Mouse (Mus musculus) forebrain, embryonic 11.5 days (tissue): ENCODE results near the gene E4f1. TPM values are rescaled to one million over a fixed set of nuclear protein-coding genes. Genes with fewer than 3 reads are reported as not detected.
A peak's percentile ranks its signal among the peaks of the same experiment; 100 is the strongest.

Source experiments
- ATAC-seq: fragments of 200-750 bp; cut with Nextera tagmentation; replicated peaks from 2 replicates; pipeline ENCODE4 v1.8.0; 2017; ENCODE audit warnings: moderate TSS enrichment; ENCODE audit not compliant: low FRiP score
- DNase-seq: peaks from one replicate; pipeline ENCODE4 v3.0.0-alpha.2; 2017; ENCODE audit warnings: low spot score
- H3K27ac ChIP-seq: fragments of 300-500 bp; sonication (generic); 2 replicates; pipeline ENCODE4 v1.5.1; 2014; ENCODE audit warnings: low read depth, low read length
- H3K27me3 ChIP-seq: fragments of 300-500 bp; sonication (generic); 2 replicates; pipeline ENCODE4 v1.6.1; 2014; ENCODE audit warnings: mild to moderate bottlenecking, low read length, mixed read lengths; ENCODE audit not compliant: control insufficient read depth, insufficient read depth
- H3K36me3 ChIP-seq: fragments of 300-500 bp; sonication (generic); 2 replicates; pipeline ENCODE4 v1.6.1; 2014; ENCODE audit warnings: mild to moderate bottlenecking, low read length, moderate library complexity, mixed read lengths; ENCODE audit not compliant: control insufficient read depth, insufficient read depth
- H3K4me1 ChIP-seq: fragments of 300-500 bp; sonication (generic); replicated peaks from 2 replicates; pipeline ENCODE4 v1.6.1; 2014; ENCODE audit warnings: low read length, mixed read lengths; ENCODE audit not compliant: control insufficient read depth, insufficient read depth
- H3K4me2 ChIP-seq: fragments of 300-500 bp; sonication (generic); 2 replicates; pipeline ENCODE4 v1.6.1; 2014; ENCODE audit warnings: low read depth, mild to moderate bottlenecking, low read length, moderate library complexity, mixed read lengths; ENCODE audit not compliant: severe bottlenecking
- H3K4me3 ChIP-seq: fragments of 300-500 bp; sonication (generic); 2 replicates; pipeline ENCODE4 v1.5.1; 2014; ENCODE audit warnings: low read depth, low read length
- H3K9ac ChIP-seq: fragments of 300-500 bp; sonication (generic); 2 replicates; pipeline ENCODE4 v1.6.1; 2014; ENCODE audit warnings: low read length
- H3K9me3 ChIP-seq: fragments of 300-500 bp; sonication (generic); 2 replicates; pipeline ENCODE4 v1.6.1; 2016; ENCODE audit warnings: low read length, mixed read lengths; ENCODE audit not compliant: control insufficient read depth
- WGBS: fragments of 180-500 bp; shearing (Covaris S2); extraction: QIAGEN DNeasy Blood & Tissue Kit; methylation state at CpG from one replicate; pipeline ENCODE4 v1.1.7; 2014; 5-methylcytosine and 5-hydroxymethylcytosine counted together
- polyA plus RNA-seq: library from polyadenylated mRNA; unstranded; fragments of >200 nt; fragmentation: Nextera tagmentation; extraction: Ambion mirVana; gene quantifications from 2 replicates; pipeline ENCODE4 v1.2.1, GENCODE M21; 2014

Gene E4f1
- polyA plus RNA-seq, 1 experiment from 2014 or later: 31.4 TPM

- H3K4me2 ChIP-seq: no peak overlapping the region
- no peaks in the 10 kb centered on the region; the same call in 1 of the 2 replicates for H3K36me3 ChIP-seq
- DNase-seq: no peak
Observed at GRCm38 (mm10) chr17:24504085-24504484, 34.0 kb upstream of the E4f1 start.

GRCm38 (mm10) chr17:24502208-24502607 is 32.1 kb upstream of the E4f1 start:
- 35% methylated on average over 11 of the region's 11 CpGs for WGBS
- no peaks in the 10 kb centered on the region for H3K9me3 ChIP-seq
- no peak overlapping the region for H3K4me2 ChIP-seq
- ATAC-seq (no peak), DNase-seq (no peak)
- no peak overlapping the region for H3K27ac ChIP-seq
- H3K36me3 ChIP-seq: no peaks in the 10 kb centered on the region
- no peak overlapping the region for H3K9ac ChIP-seq
- H3K27me3 ChIP-seq: no peaks in the 10 kb centered on the region
- no peak overlapping the region for H3K4me3 ChIP-seq
- no peaks in the 10 kb centered on the region for H3K4me1 ChIP-seq

More at GRCm38 (mm10) chr17:24504085-24504484, 34.0 kb upstream of the E4f1 start:
- 94% methylated on average over 10 of the region's 10 CpGs for WGBS
- no peak for ATAC-seq
- Histone ChIP-seq H3K4me3 (no peak overlapping the region), H3K9ac (no peak overlapping the region), H3K4me1 (no peaks in the 10 kb centered on the region), H3K27ac (no peak overlapping the region), H3K9me3 (no peaks in the 10 kb centered on the region), H3K27me3 (no peaks in the 10 kb centered on the region)

- no peaks in the 10 kb centered on the region for H3K27me3 ChIP-seq
- 87% methylated on average over 1 of the region's 1 CpGs for WGBS
- H3K4me1 ChIP-seq: no peaks in the 10 kb centered on the region
- no peak overlapping the region for H3K9ac ChIP-seq
- no peak overlapping the region for H3K4me2 ChIP-seq
- H3K27ac ChIP-seq: no peak overlapping the region
- H3K9me3 ChIP-seq: no peaks in the 10 kb centered on the region
- H3K4me3 ChIP-seq: no peak overlapping the region
- ATAC-seq: no peak
- H3K36me3 ChIP-seq: no peaks in the 10 kb centered on the region
- DNase-seq: no peak
Observed at GRCm38 (mm10) chr17:24496026-24496425, 25.9 kb upstream of the E4f1 start.

- H3K4me1 ChIP-seq: no peaks in the 10 kb centered on the region; the same call in 1 of the 2 replicates
- H3K27me3 ChIP-seq: no peaks in the 10 kb centered on the region
- DNase-seq: no peak
- H3K9ac ChIP-seq: no peak overlapping the region
- H3K4me3 ChIP-seq: no peak overlapping the region
- ATAC-seq: no peak
- no peaks in the 10 kb centered on the region for H3K9me3 ChIP-seq
- no peak overlapping the region for H3K27ac ChIP-seq
- H3K4me2 ChIP-seq: no peak overlapping the region
- no peaks in the 10 kb centered on the region for H3K36me3 ChIP-seq
- 86% methylated on average over 3 of the region's 3 CpGs for WGBS
Observed at GRCm38 (mm10) chr17:24495443-24495842, 25.3 kb upstream of the E4f1 start.

GRCm38 (mm10) chr17:24494627-24495335 is 24.7 kb upstream of the E4f1 start:
- WGBS: 42% methylated on average over 2 of the region's 2 CpGs
- no peaks in the 10 kb centered on the region for H3K36me3 ChIP-seq
- H3K27ac ChIP-seq: no peak overlapping the region
- peaks cover 6% of the 10 kb centered on the region for H3K4me1 ChIP-seq
- ATAC-seq: no peak
- no peaks in the 10 kb centered on the region for H3K27me3 ChIP-seq
- H3K4me3 ChIP-seq: no peak overlapping the region
- DNase-seq: no peak
- H3K9me3 ChIP-seq: no peaks in the 10 kb centered on the region
- no peak overlapping the region for H3K4me2 ChIP-seq
- no peak overlapping the region for H3K9ac ChIP-seq

GRCm38 (mm10) chr17:24490399-24490798 is 20.3 kb upstream of the E4f1 start:
- ATAC-seq (no peak), DNase-seq (peak; percentile 48)
- H3K36me3 ChIP-seq: no peaks in the 10 kb centered on the region
- WGBS: 77% methylated on average over 4 of the region's 4 CpGs
- no peak overlapping the region for H3K27ac ChIP-seq
- no peaks in the 10 kb centered on the region; the same call in 1 of the 2 replicates for H3K27me3 ChIP-seq
- no peak overlapping the region for H3K4me3 ChIP-seq
- H3K9me3 ChIP-seq: no peaks in the 10 kb centered on the region
- no peak overlapping the region for H3K9ac ChIP-seq
- H3K4me1 ChIP-seq: peaks cover 9% of the 10 kb centered on the region
- H3K4me2 ChIP-seq: no peak overlapping the region

- Histone ChIP-seq H3K4me3 (peak overlapping the region; percentile 85), H3K9ac (peak overlapping the region; percentile 87), H3K27me3 (no peaks in the 10 kb centered on the region; the same call in 1 of the 2 replicates), H3K4me1 (peaks cover 9% of the 10 kb centered on the region), H3K36me3 (no peaks in the 10 kb centered on the region), H3K4me2 (peak overlapping the region; percentile 92), H3K9me3 (no peaks in the 10 kb centered on the region), H3K27ac (peak overlapping the region; percentile 57; the same call in 1 of the 2 replicates)
- ATAC-seq: peak; percentile 34
- peak; percentile 56 for DNase-seq
- 21% methylated on average over 19 of the region's 19 CpGs for WGBS
Observed at GRCm38 (mm10) chr17:24489265-24490030, 19.3 kb upstream of the E4f1 start.

GRCm38 (mm10) chr17:24488662-24489264 is 18.6 kb upstream of the E4f1 start:
- Histone ChIP-seq H3K27me3 (no peaks in the 10 kb centered on the region; the same call in 1 of the 2 replicates), H3K9ac (peak overlapping the region; percentile 87), H3K36me3 (no peaks in the 10 kb centered on the region), H3K4me2 (peak overlapping the region; percentile 92), H3K27ac (peak overlapping the region; percentile 57), H3K4me3 (peak overlapping the region; percentile 85), H3K9me3 (no peaks in the 10 kb centered on the region), H3K4me1 (peaks cover 9% of the 10 kb centered on the region)
- DNase-seq (peak; percentile 78), ATAC-seq (peak; percentile 73)
- WGBS: under 1% methylated on average over 61 of the region's 81 CpGs
